Mouse (Mus musculus) liver, embryonic 14.5 days (tissue): Measurements from ENCODE around the gene Mesp2. TPM values are rescaled to one million over a fixed set of nuclear protein-coding genes. Genes with fewer than 3 reads are reported as not detected.
"Not testable (repeated sequence)": the region's sequence is repeated elsewhere in the genome, so short reads cannot be mapped to it uniquely, and the experiment has no call there.

Experiments
- ATAC-seq: fragments of 200-750 bp; cut with Nextera tagmentation; 2 replicates; pipeline ENCODE4 v1.8.0; 2017; ENCODE audit warnings: moderate number of reproducible peaks, mild to moderate bottlenecking, moderate library complexity; ENCODE audit not compliant: insufficient read depth
- DNase-seq, 3 experiments: peaks; one replicate each; pipeline ENCODE4 v3.0.0-alpha.2; 2012 to 2013; ENCODE audit warnings: low read depth in 3 of 3, low spot score in 3 of 3
- H3K27ac ChIP-seq: fragments of 300-500 bp; sonication (generic); 2 replicates; pipeline ENCODE4 v1.5.1; 2014; ENCODE audit warnings: moderate library complexity, mild to moderate bottlenecking, control low read depth, inconsistent platforms
- H3K27me3 ChIP-seq: fragments of 300-500 bp; sonication (generic); 2 replicates; pipeline ENCODE4 v1.6.1; 2014; ENCODE audit warnings: mild to moderate bottlenecking, low read length, moderate library complexity; ENCODE audit not compliant: control insufficient read depth, insufficient read depth
- H3K36me3 ChIP-seq: fragments of 300-500 bp; sonication (generic); replicated peaks from 2 replicates; pipeline ENCODE4 v1.6.1; 2014; ENCODE audit warnings: low read depth; ENCODE audit not compliant: control insufficient read depth, insufficient read depth
- H3K4me1 ChIP-seq, 2 experiments: fragments of 200-500 bp in 1 of 2; fragments of 300-500 bp in 1 of 2; sonication (generic) in 1 of 2; replicated peaks; 2 replicates each; pipeline ENCODE4 v1.6.1; 2012 to 2014; ENCODE audit warnings: antibody characterized with exemption in 1 of 2, inconsistent platforms in 1 of 2, low read length in 1 of 2; ENCODE audit not compliant: control insufficient read depth in 2 of 2, insufficient read depth in 2 of 2
- H3K4me2 ChIP-seq: fragments of 300-500 bp; sonication (generic); 2 replicates; pipeline ENCODE4 v1.6.1; 2014; ENCODE audit warnings: low read depth, mild to moderate bottlenecking, control low read depth, moderate library complexity
- H3K4me3 ChIP-seq, 2 experiments: fragments of 200-500 bp in 1 of 2; fragments of 300-500 bp in 1 of 2; sonication (generic) in 1 of 2; 2 replicates each; pipeline ENCODE4 v1.5.1; 2012 to 2014; ENCODE audit warnings: low read depth in 2 of 2, low read length in 2 of 2, mild to moderate bottlenecking in 2 of 2, control low read depth in 1 of 2, inconsistent platforms in 1 of 2, moderate library complexity in 1 of 2; ENCODE audit not compliant: insufficient read depth in 1 of 2
- H3K9ac ChIP-seq: fragments of 300-500 bp; sonication (generic); replicated peaks from 2 replicates; pipeline ENCODE4 v1.6.1; 2014; ENCODE audit warnings: mild to moderate bottlenecking, control low read depth, moderate library complexity
- H3K9me3 ChIP-seq: fragments of 300-500 bp; sonication (generic); 2 replicates; pipeline ENCODE4 v1.6.1; 2016; ENCODE audit warnings: low read length, mixed read lengths; ENCODE audit not compliant: control insufficient read depth
- CTCF ChIP-seq: IDR thresholded peaks from 2 replicates; pipeline ENCODE4 v1.5.1; 2016; ENCODE audit warnings: antibody characterized with exemption, low read depth, control low read depth
- EP300 ChIP-seq: IDR thresholded peaks from 2 replicates; pipeline ENCODE4 v1.6.1; 2016; ENCODE audit warnings: antibody characterized with exemption, low read depth
- WGBS: fragments of 180-500 bp; shearing (Covaris S2); extraction: QIAGEN DNeasy Blood & Tissue Kit; methylation state at CpG from one replicate; pipeline ENCODE4 v1.1.7; 2014; ENCODE audit not compliant: insufficient replicate concordance; 5-methylcytosine and 5-hydroxymethylcytosine counted together
- polyA plus RNA-seq, 2 experiments: library from polyadenylated mRNA; depleted of rRNA in 1 of 2; stranded (reverse) in 1 of 2; unstranded in 1 of 2; fragments of >200 nt; fragmentation: Nextera tagmentation in 1 of 2; extraction: Ambion mirVana in 1 of 2; gene quantifications; 2 replicates each; pipeline versions ENCODE4 v1.2.1 to v1.2.3; 2012 to 2014

Gene Mesp2
- polyA plus RNA-seq, 2 experiments: 0.04 to 0.06 TPM

DNA sequence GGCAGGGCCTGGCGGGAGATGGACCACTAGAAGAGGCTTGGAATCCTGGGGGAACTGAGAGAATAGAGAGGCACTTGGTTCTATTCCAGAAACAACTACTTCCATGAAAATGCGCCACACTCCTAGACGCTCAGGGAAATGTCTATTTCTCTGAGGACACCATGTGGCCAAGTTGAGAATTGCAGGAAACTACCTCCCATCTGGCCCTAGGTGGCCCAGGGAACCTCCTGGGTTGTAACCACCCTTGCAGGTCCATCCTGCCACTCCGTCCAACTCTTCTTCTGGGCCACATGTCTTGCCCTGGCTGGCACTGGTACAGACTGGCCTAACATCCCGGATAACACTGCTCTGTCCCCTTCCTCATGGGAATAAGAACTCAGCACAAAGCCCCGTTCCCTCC lies 24.2 kb upstream of the Mesp2 start:
- Histone ChIP-seq H3K27me3 (peaks cover 3% of the 10 kb centered on the region), H3K4me1 (no peaks in the 10 kb centered on the region; a peak in 1 of 4 replicates), H3K4me2 (no peak overlapping the region), H3K9ac (no peak overlapping the region), H3K27ac (no peak overlapping the region), H3K9me3 (no peaks in the 10 kb centered on the region), H3K36me3 (no peaks in the 10 kb centered on the region), H3K4me3 (no peak overlapping the region)
- WGBS: 15% methylated on average over 6 of the region's 6 CpGs
- DNase-seq: peak in 1 of 3 experiments; percentile 29
- TF ChIP-seq CTCF (peak; percentile 77), EP300 (no peak)
- no peak for ATAC-seq

DNA sequence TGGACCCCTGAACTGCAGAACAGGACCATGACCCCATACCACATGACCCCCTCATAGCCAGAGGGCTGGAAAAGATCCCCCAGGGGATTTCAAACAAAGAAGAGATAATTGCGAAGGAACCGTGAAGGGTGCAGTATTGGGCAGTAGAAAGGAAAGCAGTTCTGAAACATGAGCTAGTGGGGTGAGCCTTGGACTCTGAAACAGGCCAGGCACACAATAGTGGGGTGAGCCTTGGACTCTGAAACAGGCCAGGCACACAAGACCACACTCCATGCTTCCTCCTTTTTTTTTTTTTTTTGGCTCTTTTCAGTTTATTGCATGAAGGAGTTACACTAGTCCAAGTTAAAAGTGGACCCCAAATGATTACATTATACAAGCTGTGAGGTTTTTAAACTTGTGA lies 20.7 kb upstream of the Mesp2 start:
- H3K4me2 ChIP-seq, DNase-seq, H3K9ac ChIP-seq, H3K36me3 ChIP-seq, H3K27ac ChIP-seq, ATAC-seq, H3K4me1 ChIP-seq, H3K4me3 ChIP-seq, H3K9me3 ChIP-seq: not testable (repeated sequence)
- 45% methylated on average over 2 of the region's 2 CpGs for WGBS
- peaks cover 27% of the 10 kb centered on the region for H3K27me3 ChIP-seq

DNA sequence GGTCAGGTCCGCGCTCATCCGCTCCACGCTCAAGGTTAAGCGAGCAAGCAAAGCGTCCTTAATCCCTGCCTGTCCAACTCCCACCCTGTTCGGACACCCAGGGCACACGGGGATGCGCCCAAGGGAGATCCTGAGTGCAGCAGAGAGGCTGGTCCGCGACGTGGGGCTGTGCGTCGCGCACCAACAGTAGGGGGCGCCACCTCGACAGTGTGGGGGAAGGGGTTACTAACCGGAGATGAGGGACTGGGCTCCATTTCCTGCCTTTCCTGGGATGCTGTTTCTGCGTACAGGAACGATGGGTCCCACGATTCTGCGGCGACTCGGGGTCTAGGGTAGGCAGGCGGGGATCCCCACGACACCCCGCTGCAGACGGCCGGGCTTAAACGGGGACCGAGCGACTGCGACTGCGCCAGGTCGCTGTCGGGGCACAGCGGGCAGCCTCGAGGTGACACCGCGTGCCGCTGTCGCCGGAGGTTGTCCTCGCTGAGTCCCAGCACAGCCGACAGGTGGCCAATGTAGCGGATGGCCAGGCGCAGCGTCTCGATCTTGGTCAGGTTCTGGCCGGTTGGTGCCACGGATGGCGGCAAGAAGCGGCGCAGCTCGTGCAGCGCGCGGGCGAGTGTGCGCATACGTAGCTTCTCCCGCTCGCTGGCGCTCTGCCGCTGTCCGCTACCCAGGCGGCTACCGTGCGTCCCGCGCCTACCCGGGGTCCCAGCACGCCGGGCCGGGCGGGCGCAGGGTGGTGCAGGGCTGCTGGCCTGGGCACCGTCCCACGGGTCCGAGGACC lies 17.7 kb upstream of the Mesp2 start:
- TF ChIP-seq CTCF (peak; percentile 72), EP300 (no peak)
- no peak for ATAC-seq
- DNase-seq: no peak
- Histone ChIP-seq H3K4me1 (no peaks in the 10 kb centered on the region), H3K4me2 (peak overlapping the region; percentile 56), H3K9ac (no peak overlapping the region), H3K27me3 (peaks cover 27% of the 10 kb centered on the region), H3K27ac (no peak overlapping the region), H3K4me3 (peak overlapping the region; percentile 7 to 36; a peak in 3 of 4 replicates), H3K36me3 (no peaks in the 10 kb centered on the region), H3K9me3 (no peaks in the 10 kb centered on the region)
- 2% methylated on average over 80 of the region's 80 CpGs for WGBS

DNA sequence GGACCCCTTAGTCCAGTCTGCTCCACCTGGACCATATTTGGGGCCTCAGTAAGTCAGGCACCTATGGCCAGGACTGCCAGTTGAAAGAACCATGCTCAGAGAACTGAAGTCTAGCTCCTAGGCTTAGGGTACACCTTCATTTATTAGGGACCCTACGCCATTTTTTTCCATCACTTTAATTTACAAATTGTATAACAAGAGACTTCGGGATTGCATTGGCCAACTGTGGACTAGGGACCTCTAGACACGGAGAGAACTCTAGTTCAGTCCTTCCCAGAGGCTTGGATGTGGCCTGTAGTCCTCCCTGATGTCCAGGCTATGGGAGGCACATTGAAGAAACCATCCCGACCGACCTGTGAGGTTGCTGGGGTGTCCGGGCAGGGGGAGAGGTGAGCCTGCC lies 16.8 kb upstream of the Mesp2 start, which contains the start of gene Mesp1:
Gene Mesp1, minus strand, starts transcription at position 101 of the 400 bp plus-strand sequence.
- Histone ChIP-seq H3K9me3 (no peaks in the 10 kb centered on the region), H3K27me3 (peaks cover 27% of the 10 kb centered on the region), H3K36me3 (no peaks in the 10 kb centered on the region), H3K27ac (no peak within 1 kb of the TSS), H3K4me2 (peak within 1 kb of the TSS; percentile 56), H3K4me1 (no peaks in the 10 kb centered on the region), H3K9ac (no peak within 1 kb of the TSS), H3K4me3 (peak within 1 kb of the TSS; percentile 7 to 36; a peak in 3 of 4 replicates)
- DNase-seq (no peak), ATAC-seq (no peak)
- 39% methylated on average over 6 of the region's 6 CpGs for WGBS
- TF ChIP-seq EP300 (no peak), CTCF (no peak)

DNA sequence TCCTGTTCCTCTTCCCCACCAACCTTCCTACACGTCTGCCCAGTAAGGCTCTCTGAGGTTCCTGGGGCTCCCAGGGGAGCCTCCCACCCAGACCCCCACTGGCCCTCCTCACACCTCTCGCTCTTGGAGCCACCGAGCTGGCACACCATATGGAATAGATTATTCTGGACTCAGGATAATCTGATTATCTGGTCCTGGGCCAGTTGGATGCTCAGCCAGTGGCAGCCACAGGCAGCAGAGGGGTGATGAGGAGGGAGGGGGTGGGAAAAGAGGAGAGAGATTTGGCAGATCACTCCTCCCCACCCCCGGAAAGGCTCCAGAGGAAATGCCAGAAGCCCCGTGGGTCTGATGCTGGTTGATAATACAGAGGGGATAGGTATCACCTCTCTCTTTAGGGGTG lies 11.9 kb upstream of the Mesp2 start:
- WGBS: 18% methylated on average over 5 of the region's 5 CpGs

More for the DNA sequence above, 11.9 kb upstream of the Mesp2 start:
- ATAC-seq (no peak), DNase-seq (no peak)
- TF ChIP-seq EP300 (no peak), CTCF (no peak)
- H3K4me1 ChIP-seq: no peaks in the 10 kb centered on the region
- H3K4me2 ChIP-seq: no peak overlapping the region
- H3K36me3 ChIP-seq: no peaks in the 10 kb centered on the region
- no peak overlapping the region for H3K27ac ChIP-seq
- H3K9me3 ChIP-seq: no peaks in the 10 kb centered on the region
- peaks cover 2% of the 10 kb centered on the region; the same call in 1 of the 2 replicates for H3K27me3 ChIP-seq
- no peak overlapping the region for H3K9ac ChIP-seq
- H3K4me3 ChIP-seq: no peak overlapping the region
